Comparison of ENCODE assay signal across 12 mouse cellular contexts in genomic region chr4:107830821-107831221, GRCm38 (mm10). TPM values are rescaled to one million over a fixed set of nuclear protein-coding genes. Genes with fewer than 3 reads are reported as not detected.
DNase-seq lines count a peak whose midpoint lies in the region; ATAC-seq and TF ChIP-seq lines count a peak whose summit lies in the region.
"Had no signal": no experiment of that assay in that cellular context is flagged by ENCODE, and none has a peak within 500 bp of the region (broad histone marks: within the 10 kb centered on the region; RNA-seq: fewer than 3 reads in every experiment).

No protein-coding gene starts in this region.

- intact Hi-C loops in left cerebral cortex, adult 2 months (cut with DNase I) = no loop called here

- peaks cover 13% of the 10 kb centered on the region; the same call in 1 of the 2 replicates for H3K36me3 ChIP-seq in forebrain, embryonic 14.5 days (ENCODE audit: control insufficient read depth, insufficient read depth, low read length)
- no peaks in the 10 kb centered on the region for H3K36me3 ChIP-seq in midbrain, embryonic 12.5 days
- no peaks in the 10 kb centered on the region for H3K36me3 ChIP-seq in lung, postnatal 0 days (ENCODE audit: insufficient read depth, low read length)

- TF ChIP-seq EP300 in lung, postnatal 0 days (IDR thresholded peaks at IDR 0.05) = no peak

- H3K9me3 ChIP-seq in forebrain, embryonic 14.5 days (replicated peaks; ENCODE audit: control insufficient read depth, low read length) = no peaks in the 10 kb centered on the region
- no peaks in the 10 kb centered on the region for H3K9me3 ChIP-seq in midbrain, embryonic 12.5 days
- H3K9me3 ChIP-seq in lung, postnatal 0 days (ENCODE audit: low read length) = no peaks in the 10 kb centered on the region

- TF ChIP-seq CTCF in left cerebral cortex, adult 2 months (IDR thresholded peaks at IDR 0.05) = no peak
- TF ChIP-seq CTCF in lung, postnatal 0 days (IDR thresholded peaks at IDR 0.05) = no peak

- no peak overlapping the region for H3K4me3 ChIP-seq in left cerebral cortex, adult 2 months
- H3K4me3 ChIP-seq in forebrain, embryonic 14.5 days (ENCODE audit: low read depth, low read length) = no peak overlapping the region
- H3K4me3 ChIP-seq in midbrain, embryonic 12.5 days = no peak overlapping the region
- no peak overlapping the region for H3K4me3 ChIP-seq in lung, postnatal 0 days (ENCODE audit: low read depth, low read length)
- H3K4me3 ChIP-seq: heart, adult 2 months had no signal

- no peaks in the 10 kb centered on the region for H3K27me3 ChIP-seq in forebrain, embryonic 14.5 days (replicated peaks; ENCODE audit: control insufficient read depth, insufficient read depth, low read length)
- H3K27me3 ChIP-seq in midbrain, embryonic 12.5 days = peaks cover 20% of the 10 kb centered on the region; the same call in 1 of the 2 replicates
- H3K27me3 ChIP-seq in lung, postnatal 0 days (replicated peaks; ENCODE audit: insufficient read depth, low read length) = no peaks in the 10 kb centered on the region
- H3K27me3 ChIP-seq: Patski had no signal

- DNase-seq in left cerebral cortex, adult 2 months (ENCODE audit: extremely low spot score in 1 of 2, low spot score in 2 of 2) = no peak
- DNase-seq in left cerebral cortex, adult 8-10 months (ENCODE audit: low spot score in 2 of 2) = no peak
- peak; percentile 68 for DNase-seq in forebrain, embryonic 14.5 days (ENCODE audit: low spot score)
- DNase-seq in lung, postnatal 0 days (ENCODE audit: low spot score) = no peak
- no peak for DNase-seq in lung, postnatal 36 days
- DNase-seq in thymus, postnatal 0 days (ENCODE audit: low spot score) = no peak
- DNase-seq: heart, adult 2 months; liver had no signal

- peak overlapping the region; percentile 8; the same call in 1 of the 2 replicates for H3K27ac ChIP-seq in left cerebral cortex, adult 2 months
- peak overlapping the region; percentile 89 for H3K27ac ChIP-seq in forebrain, embryonic 14.5 days (ENCODE audit: low read depth, low read length)
- H3K27ac ChIP-seq in midbrain, embryonic 12.5 days (replicated peaks) = peak overlapping the region; percentile 84
- H3K27ac ChIP-seq in lung, postnatal 0 days (ENCODE audit: low read length) = no peak overlapping the region
- H3K27ac ChIP-seq: heart, adult 2 months; macrophage had no signal

- H3K4me2 ChIP-seq in forebrain, embryonic 14.5 days (ENCODE audit: low read length) = no peak overlapping the region
- H3K4me2 ChIP-seq in midbrain, embryonic 12.5 days (replicated peaks) = 0 out of 2 replicates have a peak overlapping the region, but pooled peaks have one; percentile 15
- H3K4me2 ChIP-seq in lung, postnatal 0 days (replicated peaks; ENCODE audit: low read depth, low read length) = no peak overlapping the region

- H3K4me1 ChIP-seq in forebrain, embryonic 14.5 days (ENCODE audit: control insufficient read depth, insufficient read depth, low read length) = peaks cover 99% of the 10 kb centered on the region
- peaks cover 98% of the 10 kb centered on the region for H3K4me1 ChIP-seq in midbrain, embryonic 12.5 days
- no peaks in the 10 kb centered on the region for H3K4me1 ChIP-seq in lung, postnatal 0 days (ENCODE audit: insufficient read depth, low read depth, low read length)

- ATAC-seq in forebrain, embryonic 14.5 days = peak; percentile 18; the same call in 1 of the 2 replicates
- ATAC-seq in midbrain, embryonic 12.5 days (ENCODE audit: low FRiP score, low read depth) = peak; percentile 67
- ATAC-seq in lung, postnatal 0 days = no peak
- ATAC-seq in frontal cortex, adult (ENCODE audit: low TSS enrichment) = no peak
- ATAC-seq: Patski had no signal

- 20% methylated on average over 7 of the region's 7 CpGs for WGBS in forebrain, embryonic 14.5 days
- 20% methylated on average over 7 of the region's 7 CpGs for WGBS in midbrain, embryonic 12.5 days
- 69% methylated on average over 7 of the region's 7 CpGs for WGBS in lung, postnatal 0 days

- peak overlapping the region; percentile 29; the same call in 1 of the 2 replicates for H3K9ac ChIP-seq in forebrain, embryonic 14.5 days (ENCODE audit: low read length)
- H3K9ac ChIP-seq in midbrain, embryonic 12.5 days (replicated peaks) = no peak overlapping the region; the same call in 1 of the 2 replicates
- no peak overlapping the region for H3K9ac ChIP-seq in lung, postnatal 0 days (replicated peaks; ENCODE audit: low read depth)

RNA-seq across cellular contexts. Expression of gene Lrp8, which starts 28.8 kb away (rescaled TPM):
- total RNA-seq in left cerebral cortex, adult 2 months (2021) = 100 to 1,000 TPM in 1 of 2 experiments, 10 to 100 TPM in 1; 93.2 to 123 TPM
- 10 to 100 TPM; 79.9 to 98.4 (median 85.1) TPM for total RNA-seq in left cerebral cortex, adult 8-10 months (2022)
- polyA plus RNA-seq in forebrain, embryonic 14.5 days (2014; fragmentation: Nextera tagmentation; extraction: Ambion mirVana) = 33.5 and 48.5 TPM in 2 replicates
- 40.1 and 47.7 TPM in 2 replicates for polyA plus RNA-seq in midbrain, embryonic 12.5 days (2016; fragmentation: Nextera tagmentation; extraction: Ambion mirVana)
- 0.56 TPM in 2 replicates for polyA plus RNA-seq in lung, postnatal 0 days (2015; fragmentation: Nextera tagmentation; extraction: Ambion mirVana)
- polyA plus RNA-seq in thymus, postnatal 0 days (2015; fragmentation: Nextera tagmentation; extraction: Ambion mirVana) = 5.0 and 5.2 TPM in 2 replicates

RNA-seq across cellular contexts. Expression of gene Magoh, which starts 48.7 kb away (rescaled TPM):
- total RNA-seq in left cerebral cortex, adult 2 months (2021) = 10 to 100 TPM; 33.9 to 41.7 TPM
- total RNA-seq in left cerebral cortex, adult 8-10 months (2022) = 10 to 100 TPM; 34.5 to 39.3 (median 36.4) TPM
- polyA plus RNA-seq in forebrain, embryonic 14.5 days (2014; fragmentation: Nextera tagmentation; extraction: Ambion mirVana) = 151 and 175 TPM in 2 replicates
- polyA plus RNA-seq in midbrain, embryonic 12.5 days (2016; fragmentation: Nextera tagmentation; extraction: Ambion mirVana) = 206 and 210 TPM in 2 replicates
- 111 TPM in 2 replicates for polyA plus RNA-seq in lung, postnatal 0 days (2015; fragmentation: Nextera tagmentation; extraction: Ambion mirVana)
- polyA plus RNA-seq in thymus, postnatal 0 days (2015; fragmentation: Nextera tagmentation; extraction: Ambion mirVana) = 293 and 314 TPM in 2 replicates

RNA-seq across cellular contexts. Expression of gene 0610037L13Rik, which starts 58.8 kb away (rescaled TPM):
- total RNA-seq in left cerebral cortex, adult 2 months (2021) = 10 to 100 TPM; 56.6 to 62.9 TPM
- total RNA-seq in left cerebral cortex, adult 8-10 months (2022) = 10 to 100 TPM; 51.1 to 59.8 (median 55.1) TPM
- 116 and 127 TPM in 2 replicates for polyA plus RNA-seq in forebrain, embryonic 14.5 days (2014; fragmentation: Nextera tagmentation; extraction: Ambion mirVana)
- 107 and 117 TPM in 2 replicates for polyA plus RNA-seq in midbrain, embryonic 12.5 days (2016; fragmentation: Nextera tagmentation; extraction: Ambion mirVana)
- 92.4 and 92.7 TPM in 2 replicates for polyA plus RNA-seq in lung, postnatal 0 days (2015; fragmentation: Nextera tagmentation; extraction: Ambion mirVana)
- polyA plus RNA-seq in thymus, postnatal 0 days (2015; fragmentation: Nextera tagmentation; extraction: Ambion mirVana) = 78.3 and 81.5 TPM in 2 replicates

Comparison
In these comparisons a context has a peak if more than half of its experiments do, and no peak if none do; other contexts are left out.
1. ATAC-seq: peak in forebrain, embryonic 14.5 days (single experiment) and midbrain, embryonic 12.5 days (single experiment); none in lung, postnatal 0 days (single experiment) and frontal cortex, adult (single experiment).